Mouse (Mus musculus) right cerebral cortex, adult 18-20 months (tissue): ENCODE data around the gene Diablo.

Experiments used
- DNase-seq: peaks from one replicate; pipeline ENCODE4 v3.0.0; 2022; ENCODE audit warnings: mixed read lengths

The Diablo gene

GRCm38 (mm10) chr5:123499717-123500116 lies 24.3 kb downstream of the Diablo start:
- DNase-seq: peak; percentile 50

- no peak for DNase-seq
Observed at GRCm38 (mm10) chr5:123489935-123490334, 34.0 kb downstream of the Diablo start.

GRCm38 (mm10) chr5:123489112-123489785 lies 34.7 kb downstream of the Diablo start, which contains the start of the genes Lrrc43 and Il31:
TSS of gene Lrrc43 (plus strand) at chr5:123489305.
TSS of gene Il31 (minus strand) at chr5:123489489.
- DNase-seq: no peak

GRCm38 (mm10) chr5:123487659-123488395 lies 36.1 kb downstream of the Diablo start:
- no peak for DNase-seq

- no peak for DNase-seq
Observed at GRCm38 (mm10) chr5:123473817-123474216, 50.2 kb downstream of the Diablo start.

GRCm38 (mm10) chr5:123470784-123471400 lies 53.1 kb downstream of the Diablo start:
- DNase-seq: no peak

GRCm38 (mm10) chr5:123464638-123465037 lies 59.3 kb downstream of the Diablo start:
- no peak for DNase-seq

- DNase-seq: no peak
Observed at GRCm38 (mm10) chr5:123461420-123461819, 62.6 kb downstream of the Diablo start.
